Mouse (Mus musculus) neural tube, embryonic 14.5 days (tissue): ENCODE results near the gene Cnr2. TPM values are rescaled to one million over a fixed set of nuclear protein-coding genes. Genes with fewer than 3 reads are reported as not detected.
"Not testable (repeated sequence)": the region's sequence is repeated elsewhere in the genome, so short reads cannot be mapped to it uniquely, and the experiment has no call there.

Source experiments
- ATAC-seq: fragments of 200-750 bp; cut with Nextera tagmentation; 2 replicates; pipeline ENCODE4 v1.8.0; 2017; ENCODE audit warnings: low read depth, mild to moderate bottlenecking, moderate TSS enrichment, moderate library complexity
- H3K27ac ChIP-seq: fragments of 300-500 bp; sonication (generic); 2 replicates; pipeline ENCODE4 v1.5.1; 2014; ENCODE audit warnings: low read depth, mild to moderate bottlenecking, control low read depth, low read length, moderate library complexity, mixed read lengths
- H3K27me3 ChIP-seq: fragments of 300-500 bp; sonication (generic); 2 replicates; pipeline ENCODE4 v1.6.1; 2014; ENCODE audit warnings: low read length; ENCODE audit not compliant: control insufficient read depth, insufficient read depth
- H3K36me3 ChIP-seq: fragments of 300-500 bp; sonication (generic); 2 replicates; pipeline ENCODE4 v1.6.1; 2014; ENCODE audit warnings: low read length, mixed read lengths; ENCODE audit not compliant: control insufficient read depth, insufficient read depth
- H3K4me1 ChIP-seq: fragments of 300-500 bp; sonication (generic); 2 replicates; pipeline ENCODE4 v1.6.1; 2014; ENCODE audit warnings: low read length; ENCODE audit not compliant: control insufficient read depth, insufficient read depth
- H3K4me2 ChIP-seq: fragments of 300-500 bp; sonication (generic); 2 replicates; pipeline ENCODE4 v1.6.1; 2014; ENCODE audit warnings: mild to moderate bottlenecking, low read depth, low read length, control low read depth
- H3K4me3 ChIP-seq: fragments of 300-500 bp; sonication (generic); 2 replicates; pipeline ENCODE4 v1.5.1; 2014; ENCODE audit warnings: low read depth, low read length, control low read depth, mixed read lengths
- H3K9ac ChIP-seq: fragments of 300-500 bp; sonication (generic); replicated peaks from 2 replicates; pipeline ENCODE4 v1.6.1; 2014; ENCODE audit warnings: low read depth, mild to moderate bottlenecking, control low read depth, low read length, mixed read lengths
- H3K9me3 ChIP-seq: fragments of 300-500 bp; sonication (generic); 2 replicates; pipeline ENCODE4 v1.6.1; 2016; ENCODE audit warnings: low read length; ENCODE audit not compliant: control insufficient read depth
- WGBS: fragments of 180-500 bp; shearing (Covaris S2); extraction: QIAGEN DNeasy Blood & Tissue Kit; methylation state at CpG from one replicate; pipeline ENCODE4 v1.1.7; 2014; 5-methylcytosine and 5-hydroxymethylcytosine counted together
- polyA plus RNA-seq: library from polyadenylated mRNA; unstranded; fragments of >200 nt; fragmentation: Nextera tagmentation; extraction: Ambion mirVana; gene quantifications from 2 replicates; pipeline ENCODE4 v1.2.1, GENCODE M21; 2014

The Cnr2 gene
- polyA plus RNA-seq, 1 experiment from 2014 or later: 0.15 TPM

DNA sequence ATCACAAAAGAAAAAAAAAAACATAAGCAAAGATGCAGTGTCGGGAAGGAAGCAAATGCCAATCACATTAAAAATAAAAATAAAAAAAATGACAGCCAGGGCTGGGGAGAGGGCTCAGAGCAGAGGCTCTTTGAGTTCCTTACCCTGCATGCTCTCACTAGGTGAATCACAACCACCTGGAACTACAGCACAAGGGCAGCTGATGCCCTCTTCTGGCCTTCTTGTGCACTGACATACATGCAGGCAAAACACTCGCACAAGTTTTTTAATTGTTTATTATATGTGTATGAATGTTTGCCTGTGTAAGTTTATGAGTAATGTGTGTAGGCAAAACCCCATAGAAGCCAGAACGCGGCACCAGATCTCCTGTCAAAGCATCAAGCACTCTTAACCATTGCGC, 36.6 kb downstream of the Cnr2 start:
- H3K27me3 ChIP-seq: no peaks in the 10 kb centered on the region
- no peak overlapping the region for H3K9ac ChIP-seq
- H3K9me3 ChIP-seq: no peaks in the 10 kb centered on the region
- H3K27ac ChIP-seq: no peak overlapping the region
- peaks cover 7% of the 10 kb centered on the region for H3K36me3 ChIP-seq
- H3K4me1 ChIP-seq: no peaks in the 10 kb centered on the region
- no peak overlapping the region for H3K4me2 ChIP-seq
- ATAC-seq: no peak
- H3K4me3 ChIP-seq: no peak overlapping the region
- 63% methylated on average over 5 of the region's 5 CpGs for WGBS

- 57% methylated on average over 12 of the region's 12 CpGs for WGBS
- H3K4me3 ChIP-seq: no peak overlapping the region
- ATAC-seq: no peak
- H3K36me3 ChIP-seq: peaks cover 10% of the 10 kb centered on the region
- no peak overlapping the region for H3K9ac ChIP-seq
- no peaks in the 10 kb centered on the region for H3K9me3 ChIP-seq
- no peaks in the 10 kb centered on the region for H3K27me3 ChIP-seq
- H3K27ac ChIP-seq: no peak overlapping the region
- H3K4me1 ChIP-seq: no peaks in the 10 kb centered on the region
- H3K4me2 ChIP-seq: no peak overlapping the region
Observed at GRCm38 (mm10) chr4:135934708-135935500, 39.7 kb downstream of the Cnr2 start.

GRCm38 (mm10) chr4:135935502-135935901, 40.3 kb downstream of the Cnr2 start:
- 81% methylated on average over 5 of the region's 5 CpGs for WGBS
- H3K9ac ChIP-seq: no peak overlapping the region
- H3K27me3 ChIP-seq: no peaks in the 10 kb centered on the region
- no peak for ATAC-seq
- no peaks in the 10 kb centered on the region for H3K9me3 ChIP-seq
- no peak overlapping the region for H3K27ac ChIP-seq
- no peak overlapping the region for H3K4me3 ChIP-seq
- peaks cover 13% of the 10 kb centered on the region for H3K36me3 ChIP-seq
- H3K4me1 ChIP-seq: no peaks in the 10 kb centered on the region
- no peak overlapping the region for H3K4me2 ChIP-seq

DNA sequence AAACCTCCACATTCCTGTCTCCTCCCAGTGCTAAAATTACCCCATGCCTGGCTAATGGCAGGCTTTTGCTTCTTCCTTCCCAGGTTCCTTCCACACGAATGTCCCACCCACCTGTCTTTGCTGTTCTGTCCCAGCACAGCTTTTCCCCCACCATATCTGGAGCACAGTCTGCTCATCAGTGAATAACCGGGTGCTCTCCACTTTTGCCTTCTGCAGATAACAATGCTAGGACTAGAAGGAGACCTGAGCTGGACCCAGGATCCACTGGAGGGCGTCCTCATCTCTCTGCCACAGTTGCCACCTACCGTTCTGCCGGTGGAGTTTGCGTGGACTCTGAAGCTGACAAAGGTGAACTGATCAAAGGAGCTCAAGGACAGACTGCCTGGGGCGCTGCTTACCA, 43.7 kb downstream of the Cnr2 start:
- no peak overlapping the region for H3K9ac ChIP-seq
- WGBS: 80% methylated on average over 7 of the region's 7 CpGs
- no peaks in the 10 kb centered on the region for H3K9me3 ChIP-seq
- H3K4me3 ChIP-seq: no peak overlapping the region
- H3K27ac ChIP-seq: no peak overlapping the region
- ATAC-seq: no peak
- no peak overlapping the region for H3K4me2 ChIP-seq
- H3K4me1 ChIP-seq: no peaks in the 10 kb centered on the region
- no peaks in the 10 kb centered on the region for H3K27me3 ChIP-seq
- peaks cover 12% of the 10 kb centered on the region for H3K36me3 ChIP-seq

GRCm38 (mm10) chr4:135941026-135941425, 45.8 kb downstream of the Cnr2 start:
- H3K27me3 ChIP-seq, ATAC-seq, H3K36me3 ChIP-seq, H3K4me3 ChIP-seq, H3K4me1 ChIP-seq, H3K4me2 ChIP-seq, H3K9ac ChIP-seq, H3K9me3 ChIP-seq, H3K27ac ChIP-seq: not testable (repeated sequence)
- WGBS: 83% methylated on average over 8 of the region's 8 CpGs

- ATAC-seq: no peak
- H3K4me3 ChIP-seq: no peak overlapping the region
- no peaks in the 10 kb centered on the region for H3K4me1 ChIP-seq
- H3K27me3 ChIP-seq: no peaks in the 10 kb centered on the region
- H3K4me2 ChIP-seq: no peak overlapping the region
- no peak overlapping the region for H3K9ac ChIP-seq
- H3K36me3 ChIP-seq: peaks cover 8% of the 10 kb centered on the region
- no peaks in the 10 kb centered on the region for H3K9me3 ChIP-seq
- 93% methylated on average over 6 of the region's 6 CpGs for WGBS
- H3K27ac ChIP-seq: no peak overlapping the region
Observed at GRCm38 (mm10) chr4:135942193-135942592, 47.0 kb downstream of the Cnr2 start.

GRCm38 (mm10) chr4:135943389-135943788, 48.2 kb downstream of the Cnr2 start:
- WGBS: 68% methylated on average over 4 of the region's 4 CpGs

DNA sequence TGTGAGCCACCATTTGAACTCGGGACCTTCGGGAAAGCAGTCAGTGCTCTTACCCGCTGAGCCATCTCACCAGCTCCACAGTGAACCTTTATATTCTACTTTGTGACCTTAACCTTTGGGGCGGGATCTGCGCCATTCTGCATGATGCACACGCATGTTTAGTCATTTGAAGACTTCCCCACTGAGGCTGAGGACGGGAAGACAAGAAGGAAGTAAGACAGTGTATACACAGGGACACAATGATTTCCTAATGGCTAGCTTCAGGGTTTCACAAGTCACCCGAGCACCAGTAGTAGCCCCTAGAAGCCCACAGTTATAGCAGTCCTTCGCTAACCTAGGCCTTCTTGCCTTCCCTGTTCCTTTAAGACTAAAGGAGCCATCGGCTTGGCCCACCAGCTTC, 50.5 kb downstream of the Cnr2 start:
- peak overlapping the region; percentile 78 for H3K4me3 ChIP-seq
- H3K27ac ChIP-seq: peak overlapping the region; percentile 34; the same call in 1 of the 2 replicates
- H3K36me3 ChIP-seq: no peaks in the 10 kb centered on the region
- H3K9ac ChIP-seq: no peak overlapping the region
- H3K27me3 ChIP-seq: no peaks in the 10 kb centered on the region
- H3K4me2 ChIP-seq: peak overlapping the region; percentile 81
- WGBS: 73% methylated on average over 10 of the region's 10 CpGs
- peak; percentile 42 for ATAC-seq
- 0 out of 2 replicates have a peak, but pooled peaks cover 4% of the 10 kb centered on the region for H3K4me1 ChIP-seq
- no peaks in the 10 kb centered on the region for H3K9me3 ChIP-seq

More at GRCm38 (mm10) chr4:135943389-135943788, 48.2 kb downstream of the Cnr2 start:
- no peaks in the 10 kb centered on the region for H3K27me3 ChIP-seq
- no peak overlapping the region for H3K27ac ChIP-seq
- 0 out of 2 replicates have a peak, but pooled peaks cover 4% of the 10 kb centered on the region for H3K4me1 ChIP-seq
- H3K9ac ChIP-seq: no peak overlapping the region
- no peak for ATAC-seq
- H3K36me3 ChIP-seq: peaks cover 5% of the 10 kb centered on the region; the same call in 1 of the 2 replicates
- H3K4me3 ChIP-seq: no peak overlapping the region
- no peaks in the 10 kb centered on the region for H3K9me3 ChIP-seq
- H3K4me2 ChIP-seq: no peak overlapping the region

GRCm38 (mm10) chr4:135946278-135946658, 51.1 kb downstream of the Cnr2 start, which contains the start of gene Hmgcl:
Hmgcl (plus strand) TSS chr4:135946448.
- WGBS: under 1% methylated on average over 23 of the region's 23 CpGs
- H3K4me2 ChIP-seq: peak within 1 kb of the TSS; percentile 81
- no peaks in the 10 kb centered on the region for H3K27me3 ChIP-seq
- ATAC-seq: peak; percentile 91
- 0 out of 2 replicates have a peak, but pooled peaks cover 3% of the 10 kb centered on the region for H3K36me3 ChIP-seq
- H3K4me3 ChIP-seq: peak within 1 kb of the TSS; percentile 78
- peak within 1 kb of the TSS; percentile 74; the same call in 1 of the 2 replicates for H3K27ac ChIP-seq
- no peaks in the 10 kb centered on the region for H3K9me3 ChIP-seq
- H3K4me1 ChIP-seq: 0 out of 2 replicates have a peak, but pooled peaks cover 4% of the 10 kb centered on the region
- H3K9ac ChIP-seq: peak within 1 kb of the TSS; percentile 75
